Mouse (Mus musculus) midbrain, embryonic 11.5 days (tissue): Measurements from ENCODE around the gene Greb1. TPM values are rescaled to one million over a fixed set of nuclear protein-coding genes. Genes with fewer than 3 reads are reported as not detected.

Experiments
- ATAC-seq: fragments of 200-750 bp; cut with Nextera tagmentation; 2 replicates; pipeline ENCODE4 v1.8.0; 2017; ENCODE audit warnings: moderate TSS enrichment, moderate library complexity; ENCODE audit not compliant: low FRiP score
- DNase-seq: peaks from one replicate; pipeline ENCODE4 v3.0.0; 2015; ENCODE audit warnings: low spot score; ENCODE audit errors: missing footprints
- H3K27ac ChIP-seq: fragments of 300-500 bp; sonication (generic); 2 replicates; pipeline ENCODE4 v1.5.1; 2014; ENCODE audit warnings: low read depth, low read length
- H3K27me3 ChIP-seq: fragments of 300-500 bp; sonication (generic); 2 replicates; pipeline ENCODE4 v1.6.1; 2014; ENCODE audit warnings: mild to moderate bottlenecking, low read length, moderate library complexity, mixed read lengths; ENCODE audit not compliant: control insufficient read depth, insufficient read depth
- H3K36me3 ChIP-seq: fragments of 300-500 bp; sonication (generic); 2 replicates; pipeline ENCODE4 v1.6.1; 2014; ENCODE audit warnings: mild to moderate bottlenecking, low read length, moderate library complexity, mixed read lengths; ENCODE audit not compliant: control insufficient read depth, insufficient read depth
- H3K4me1 ChIP-seq: fragments of 300-500 bp; sonication (generic); 2 replicates; pipeline ENCODE4 v1.6.1; 2014; ENCODE audit warnings: low read length; ENCODE audit not compliant: control insufficient read depth, insufficient read depth
- H3K4me2 ChIP-seq: fragments of 300-500 bp; sonication (generic); 2 replicates; pipeline ENCODE4 v1.6.1; 2014; ENCODE audit warnings: mild to moderate bottlenecking, moderate library complexity
- H3K4me3 ChIP-seq: fragments of 300-500 bp; sonication (generic); 2 replicates; pipeline ENCODE4 v1.5.1; 2014; ENCODE audit warnings: low read depth, low read length
- H3K9ac ChIP-seq: fragments of 300-500 bp; sonication (generic); 2 replicates; pipeline ENCODE4 v1.6.1; 2014; ENCODE audit warnings: low read length
- H3K9me3 ChIP-seq: fragments of 300-500 bp; sonication (generic); 2 replicates; pipeline ENCODE4 v1.6.1; 2016; ENCODE audit warnings: low read length; ENCODE audit not compliant: control insufficient read depth
- WGBS: fragments of 180-500 bp; shearing (Covaris S2); extraction: QIAGEN DNeasy Blood & Tissue Kit; methylation state at CpG from one replicate; pipeline ENCODE4 v1.1.7; 2014; 5-methylcytosine and 5-hydroxymethylcytosine counted together
- polyA plus RNA-seq: library from polyadenylated mRNA; unstranded; fragments of >200 nt; fragmentation: Nextera tagmentation; extraction: Ambion mirVana; gene quantifications from 2 replicates; pipeline ENCODE4 v1.2.1, GENCODE M21; 2014

The Greb1 gene
- polyA plus RNA-seq, 1 experiment from 2014 or later: 15.4 TPM

DNA sequence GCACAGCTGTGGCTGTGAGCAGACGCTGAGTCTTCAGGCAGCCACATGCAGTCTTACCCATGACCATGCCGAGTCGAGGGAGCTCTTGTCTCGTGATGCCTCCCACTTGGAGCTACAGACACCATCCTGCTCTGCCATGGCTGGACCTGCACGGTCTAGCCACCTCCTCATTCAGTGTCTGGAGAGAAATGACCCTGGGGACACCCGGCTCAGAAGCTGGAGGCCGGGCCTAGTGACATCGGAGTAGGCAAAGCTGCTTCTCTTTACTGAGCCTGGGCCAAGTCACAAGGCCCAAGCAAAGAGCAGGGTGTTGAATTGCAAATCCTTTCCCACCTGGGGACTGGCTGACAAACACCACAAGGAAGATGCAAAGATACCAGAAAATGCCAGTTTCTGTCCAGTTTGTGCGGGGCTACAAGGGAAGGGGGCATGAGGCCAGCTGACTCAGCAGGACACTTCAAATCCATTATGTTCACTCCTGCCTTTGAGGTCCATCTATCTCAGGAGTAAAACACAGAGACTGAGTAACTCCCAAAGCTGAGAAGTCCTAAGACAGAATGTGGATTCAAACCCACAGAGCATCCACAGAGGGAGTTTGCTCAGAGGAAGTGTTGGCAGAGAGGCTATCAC lies 153.8 kb downstream of the Greb1 start:
- 45% methylated on average over 9 of the region's 9 CpGs for WGBS
- Histone ChIP-seq H3K9ac (no peak overlapping the region), H3K36me3 (no peaks in the 10 kb centered on the region), H3K9me3 (no peaks in the 10 kb centered on the region), H3K27ac (no peak overlapping the region), H3K4me2 (no peak overlapping the region), H3K4me3 (no peak overlapping the region), H3K4me1 (peaks cover 8% of the 10 kb centered on the region), H3K27me3 (no peaks in the 10 kb centered on the region)
- ATAC-seq (no peak), DNase-seq (no peak)

GRCm38 (mm10) chr12:16644698-16645097 lies 156.0 kb downstream of the Greb1 start:
- no peaks in the 10 kb centered on the region for H3K36me3 ChIP-seq
- peaks cover 8% of the 10 kb centered on the region for H3K4me1 ChIP-seq
- 46% methylated on average over 8 of the region's 8 CpGs for WGBS
- H3K9me3 ChIP-seq: no peaks in the 10 kb centered on the region
- no peak overlapping the region for H3K27ac ChIP-seq
- DNase-seq (no peak), ATAC-seq (no peak)
- H3K9ac ChIP-seq: no peak overlapping the region; the same call in 1 of the 2 replicates
- H3K4me2 ChIP-seq: no peak overlapping the region
- no peak overlapping the region for H3K4me3 ChIP-seq
- H3K27me3 ChIP-seq: no peaks in the 10 kb centered on the region

DNA sequence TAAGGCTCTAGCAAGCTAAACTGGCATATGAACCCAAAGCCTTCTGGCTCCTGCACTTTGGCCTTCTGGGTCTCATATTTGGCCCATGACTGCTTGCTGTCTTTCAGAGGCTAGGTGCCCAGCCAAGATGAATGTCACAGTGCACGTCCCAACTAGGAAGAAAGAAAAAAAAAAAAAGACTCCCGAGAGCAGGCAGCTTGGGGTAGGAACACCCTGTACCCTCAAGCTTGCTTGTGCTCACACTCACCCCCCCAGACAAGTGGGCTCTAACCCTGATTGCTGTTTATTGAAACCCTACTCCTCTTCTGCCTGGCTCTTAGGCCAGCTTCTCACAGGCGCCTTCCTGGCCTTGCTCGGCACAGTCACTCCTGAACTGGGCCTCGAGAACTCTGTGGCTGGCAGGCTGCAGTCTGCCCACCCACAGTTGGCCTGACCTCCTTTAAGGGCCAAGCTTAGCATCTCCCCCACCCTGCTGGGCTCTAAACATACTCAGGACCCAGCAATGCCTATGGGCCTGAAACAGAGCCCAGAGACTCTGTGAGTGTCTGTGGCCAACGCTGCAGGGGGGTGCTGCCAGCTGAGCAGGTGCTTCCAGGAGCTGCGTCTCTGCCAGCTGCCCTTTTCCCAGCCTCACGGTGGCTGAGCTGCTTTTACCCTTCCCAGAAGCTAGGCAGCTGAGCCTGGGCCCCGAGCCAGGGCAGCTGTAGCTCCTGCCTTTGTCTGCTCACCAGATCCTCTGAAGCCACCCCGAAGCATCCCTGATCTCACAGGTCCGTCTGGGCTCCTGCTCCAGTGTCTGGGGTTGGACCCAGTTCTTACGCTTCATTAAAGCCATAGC lies 157.0 kb downstream of the Greb1 start:
- Histone ChIP-seq H3K9me3 (no peaks in the 10 kb centered on the region), H3K4me1 (peaks cover 8% of the 10 kb centered on the region), H3K27ac (no peak overlapping the region), H3K4me3 (no peak overlapping the region), H3K9ac (0 out of 2 replicates have a peak overlapping the region, but pooled peaks have one; percentile 2), H3K27me3 (no peaks in the 10 kb centered on the region), H3K4me2 (no peak overlapping the region), H3K36me3 (no peaks in the 10 kb centered on the region)
- ATAC-seq: peak; percentile 54; the same call in 1 of the 2 replicates
- DNase-seq: peak; percentile 89
- WGBS: 56% methylated on average over 12 of the region's 12 CpGs

- Histone ChIP-seq H3K4me1 (peaks cover 8% of the 10 kb centered on the region), H3K4me2 (no peak overlapping the region), H3K9ac (no peak overlapping the region), H3K4me3 (no peak overlapping the region), H3K9me3 (no peaks in the 10 kb centered on the region), H3K27ac (no peak overlapping the region), H3K36me3 (no peaks in the 10 kb centered on the region), H3K27me3 (no peaks in the 10 kb centered on the region)
- ATAC-seq: no peak
- WGBS: 61% methylated on average over 5 of the region's 5 CpGs
- DNase-seq: no peak
Measured at GRCm38 (mm10) chr12:16642000-16642399, 158.7 kb downstream of the Greb1 start.

GRCm38 (mm10) chr12:16640075-16640474 lies 160.6 kb downstream of the Greb1 start:
- Histone ChIP-seq H3K9ac (no peak overlapping the region), H3K36me3 (no peaks in the 10 kb centered on the region), H3K4me3 (no peak overlapping the region), H3K27ac (no peak overlapping the region), H3K27me3 (no peaks in the 10 kb centered on the region), H3K9me3 (no peaks in the 10 kb centered on the region), H3K4me1 (peaks cover 8% of the 10 kb centered on the region), H3K4me2 (no peak overlapping the region)
- DNase-seq (no peak), ATAC-seq (no peak)
- 91% methylated on average over 6 of the region's 6 CpGs for WGBS

GRCm38 (mm10) chr12:16639078-16639771 lies 161.5 kb downstream of the Greb1 start:
- Histone ChIP-seq H3K27me3 (no peaks in the 10 kb centered on the region), H3K4me2 (no peak overlapping the region), H3K27ac (no peak overlapping the region), H3K9me3 (no peaks in the 10 kb centered on the region), H3K36me3 (no peaks in the 10 kb centered on the region), H3K4me1 (peaks cover 5% of the 10 kb centered on the region), H3K4me3 (no peak overlapping the region), H3K9ac (no peak overlapping the region)
- ATAC-seq (no peak), DNase-seq (no peak)
- WGBS: 79% methylated on average over 12 of the region's 12 CpGs

DNA sequence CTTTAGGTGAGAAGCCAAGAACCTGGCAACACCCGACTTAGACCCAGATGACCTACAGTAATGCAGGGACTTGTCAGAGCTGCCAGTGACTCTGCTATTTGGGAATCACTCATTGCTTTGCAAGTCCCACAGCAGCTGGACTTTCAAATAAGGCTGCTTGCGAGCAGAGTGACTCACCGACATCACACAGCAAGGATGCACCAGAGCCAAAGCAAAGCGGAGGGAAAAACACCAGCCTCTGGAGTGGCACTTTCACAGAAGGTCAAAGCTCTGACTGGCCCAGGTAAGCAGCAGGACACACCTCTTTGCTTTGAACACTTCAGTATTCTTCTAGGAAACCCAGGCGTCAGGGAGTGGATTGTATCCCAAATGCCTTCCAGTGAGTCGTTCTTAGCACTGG lies 164.9 kb downstream of the Greb1 start:
- Histone ChIP-seq H3K36me3 (no peaks in the 10 kb centered on the region), H3K4me2 (no peak overlapping the region), H3K9ac (no peak overlapping the region), H3K4me1 (no peaks in the 10 kb centered on the region), H3K4me3 (no peak overlapping the region), H3K27me3 (no peaks in the 10 kb centered on the region), H3K27ac (no peak overlapping the region), H3K9me3 (no peaks in the 10 kb centered on the region)
- WGBS: 82% methylated on average over 6 of the region's 6 CpGs
- ATAC-seq (no peak), DNase-seq (no peak)

DNA sequence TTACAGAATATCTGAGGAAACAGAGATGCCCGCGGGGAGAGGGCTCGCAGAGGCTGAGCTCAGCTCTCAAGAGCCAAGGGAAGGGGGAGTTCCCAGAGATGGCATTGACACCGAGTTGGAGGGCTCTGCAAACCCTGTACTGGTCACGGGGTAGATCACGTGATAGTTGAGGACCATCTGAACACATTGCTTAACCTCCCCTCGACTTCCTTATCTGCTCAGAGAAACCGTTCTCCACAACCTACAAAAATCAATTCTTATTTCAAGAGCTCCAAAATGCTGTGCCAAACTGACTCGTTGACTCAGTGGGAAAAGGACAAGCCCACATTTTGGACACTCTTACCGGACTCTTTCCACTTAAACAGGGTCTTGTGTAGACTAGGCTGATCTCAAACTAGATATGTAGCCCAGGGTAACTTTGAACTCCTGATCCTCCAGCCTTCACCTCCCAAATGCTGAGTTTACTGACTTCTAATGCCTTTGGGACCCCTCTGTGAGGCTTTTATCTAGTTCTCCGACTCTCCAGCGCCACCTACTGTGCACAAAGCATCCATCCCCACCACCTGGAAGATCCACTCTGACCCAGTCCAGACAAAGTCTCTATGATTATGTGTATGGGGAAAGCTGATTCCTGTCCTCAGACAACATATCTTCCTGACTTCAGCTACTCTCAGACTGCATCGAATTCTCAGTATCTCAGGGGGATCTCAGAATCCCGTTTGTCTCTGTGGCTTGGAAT lies 166.4 kb downstream of the Greb1 start:
- Histone ChIP-seq H3K36me3 (no peaks in the 10 kb centered on the region), H3K27me3 (no peaks in the 10 kb centered on the region), H3K27ac (no peak overlapping the region), H3K9me3 (no peaks in the 10 kb centered on the region), H3K4me2 (no peak overlapping the region), H3K9ac (no peak overlapping the region), H3K4me3 (no peak overlapping the region), H3K4me1 (no peaks in the 10 kb centered on the region)
- WGBS: 61% methylated on average over 14 of the region's 14 CpGs
- ATAC-seq (peak; percentile 55; the same call in 1 of the 2 replicates), DNase-seq (peak; percentile 96)
